Comparison of ENCODE assay signal across 9 mouse cellular contexts in the genomic region with DNA sequence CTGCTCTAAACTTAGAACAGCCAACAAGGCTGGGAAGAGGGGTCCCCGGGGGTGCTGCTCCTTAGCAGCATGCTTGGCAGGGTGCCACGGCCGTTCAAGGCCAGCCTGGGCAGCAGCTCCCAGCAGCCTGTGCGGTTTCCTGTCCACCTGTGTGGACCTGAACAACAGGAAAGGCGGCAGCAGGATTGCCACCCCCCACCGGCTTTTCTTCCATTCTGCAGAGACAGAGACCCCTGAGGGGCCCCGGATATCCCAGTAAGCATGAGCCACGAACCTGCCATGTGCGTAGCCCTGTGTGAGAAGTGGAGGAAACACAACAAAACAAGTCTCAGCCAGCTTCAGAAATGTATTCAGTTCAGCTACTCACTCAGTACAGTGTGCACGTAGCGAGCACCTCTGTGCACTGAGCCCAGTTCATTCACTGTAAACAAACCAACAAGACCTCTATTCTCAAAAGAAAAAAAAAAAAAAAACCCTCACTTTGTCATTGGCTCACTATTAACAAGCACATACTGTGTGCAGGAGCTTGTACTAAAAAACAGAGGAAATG.
DNase-seq lines count a peak whose midpoint lies in the region; ATAC-seq lines count a peak whose summit lies in the region.
"Had no signal": no experiment of that assay in that cellular context is flagged by ENCODE, and none has a peak within 500 bp of the region (broad histone marks: within the 10 kb centered on the region; RNA-seq: fewer than 3 reads in every experiment).

No protein-coding gene starts in this region.

- H3K27me3 ChIP-seq in hindbrain, embryonic 14.5 days (ENCODE audit: control insufficient read depth, insufficient read depth, low read length): no peaks in the 10 kb centered on the region
- no peaks in the 10 kb centered on the region for H3K27me3 ChIP-seq in liver, embryonic 16.5 days (ENCODE audit: control insufficient read depth, insufficient read depth, low read depth, low read length)

- no peak overlapping the region for H3K4me2 ChIP-seq in hindbrain, embryonic 14.5 days (replicated peaks)
- H3K4me2 ChIP-seq in liver, embryonic 16.5 days (ENCODE audit: low read depth, low read length): no peak overlapping the region

- H3K4me1 ChIP-seq in hindbrain, embryonic 14.5 days (replicated peaks; ENCODE audit: control insufficient read depth, insufficient read depth, low read length): peaks cover 31% of the 10 kb centered on the region
- H3K4me1 ChIP-seq in liver, embryonic 16.5 days (ENCODE audit: control insufficient read depth, low read depth, low read length): peaks cover 21% of the 10 kb centered on the region

- WGBS in hindbrain, embryonic 14.5 days: 43% methylated on average over 11 of the region's 11 CpGs
- 37% methylated on average over 11 of the region's 11 CpGs for WGBS in liver, embryonic 16.5 days (ENCODE audit: insufficient replicate concordance)

- H3K4me3 ChIP-seq in hindbrain, embryonic 14.5 days (replicated peaks; ENCODE audit: low read length): no peak overlapping the region
- no peak overlapping the region for H3K4me3 ChIP-seq in liver, embryonic 16.5 days (ENCODE audit: low read depth, low read length)

- no peaks in the 10 kb centered on the region for H3K9me3 ChIP-seq in hindbrain, embryonic 14.5 days (ENCODE audit: control insufficient read depth, low read length)
- H3K9me3 ChIP-seq in liver, embryonic 16.5 days (replicated peaks; ENCODE audit: control insufficient read depth, low read length): no peaks in the 10 kb centered on the region

- 0 out of 2 replicates have a peak overlapping the region, but pooled peaks have one; percentile 58 for H3K27ac ChIP-seq in hindbrain, embryonic 14.5 days
- peak overlapping the region; percentile 80 for H3K27ac ChIP-seq in liver, embryonic 16.5 days (ENCODE audit: low read length)
- H3K27ac ChIP-seq: macrophage had no signal

- H3K36me3 ChIP-seq in hindbrain, embryonic 14.5 days (replicated peaks; ENCODE audit: control insufficient read depth, insufficient read depth): no peaks in the 10 kb centered on the region
- no peaks in the 10 kb centered on the region for H3K36me3 ChIP-seq in liver, embryonic 16.5 days (ENCODE audit: control insufficient read depth, insufficient read depth)

- ATAC-seq in hindbrain, embryonic 14.5 days (ENCODE audit: low FRiP score): peak; percentile 59
- peak; percentile 35 for ATAC-seq in liver, embryonic 16.5 days (ENCODE audit: low read depth)

- peak; percentile 61 for DNase-seq in adrenal gland, adult 2 months
- no peak for DNase-seq in adrenal gland, adult 8-10 months
- peak; percentile 60 for DNase-seq in right cerebral cortex, postnatal 4 days
- DNase-seq in right cerebral cortex, adult 18-20 months: no peak
- DNase-seq in hindbrain, embryonic 14.5 days (ENCODE audit: low spot score): no peak
- DNase-seq in layer of hippocampus, adult 9-10 months (ENCODE audit: low spot score): no peak
- DNase-seq in left cerebral cortex, adult 8-10 months (ENCODE audit: low spot score in 2 of 2): no peak

- 0 out of 2 replicates have a peak overlapping the region, but pooled peaks have one; percentile 8 for H3K9ac ChIP-seq in hindbrain, embryonic 14.5 days
- H3K9ac ChIP-seq in liver, embryonic 16.5 days (ENCODE audit: low read depth, low read length): no peak overlapping the region

Comparison
In these comparisons a context has a peak if more than half of its experiments do, and no peak if none do; other contexts are left out.
1. DNase-seq: peak in adrenal gland, adult 2 months (single experiment) and right cerebral cortex, postnatal 4 days (single experiment); none in adrenal gland, adult 8-10 months (single experiment), right cerebral cortex, adult 18-20 months (single experiment), hindbrain, embryonic 14.5 days (single experiment), layer of hippocampus, adult 9-10 months (single experiment) and left cerebral cortex, adult 8-10 months (0 of 2).